Mouse (Mus musculus): Measurements from ENCODE around the gene Eif2b2. TPM values are rescaled to one million over a fixed set of nuclear protein-coding genes. Genes with fewer than 3 reads are reported as not detected.
A peak's percentile ranks its signal among the peaks of the same experiment; 100 is the strongest.

Eif2b2 gene
- polyA plus RNA-seq, 1 experiment from 2014 or later, result 36.4 TPM

GRCm38 (mm10) chr12:85257008-85257639 is 37.8 kb downstream of the Eif2b2 start:
- no peak overlapping the region for H3K4me2 ChIP-seq
- H3K9ac ChIP-seq, result no peak overlapping the region
- 16% methylated on average over 7 of the region's 7 CpGs for WGBS (ENCODE audit: insufficient replicate concordance)
- no peak overlapping the region for H3K4me3 ChIP-seq (replicated peaks)
- no peaks in the 10 kb centered on the region for H3K9me3 ChIP-seq (replicated peaks)
- H3K27me3 ChIP-seq, result no peaks in the 10 kb centered on the region
- H3K27ac ChIP-seq (replicated peaks), result peak overlapping the region; percentile 39; the same call in 1 of the 2 replicates
- no peaks in the 10 kb centered on the region for H3K36me3 ChIP-seq (replicated peaks)
- peak; percentile 18; the same call in 1 of the 2 replicates for ATAC-seq (ENCODE audit: insufficient read depth)
- peaks cover 7% of the 10 kb centered on the region; the same call in 1 of the 2 replicates for H3K4me1 ChIP-seq (replicated peaks)

- H3K27me3 ChIP-seq, result no peaks in the 10 kb centered on the region
- H3K9me3 ChIP-seq (replicated peaks), result no peaks in the 10 kb centered on the region
- no peak overlapping the region for H3K4me3 ChIP-seq (replicated peaks)
- no peaks in the 10 kb centered on the region for H3K4me1 ChIP-seq (replicated peaks)
- H3K27ac ChIP-seq (replicated peaks), result no peak overlapping the region
- no peak overlapping the region for H3K4me2 ChIP-seq
- 72% methylated on average over 10 of the region's 10 CpGs for WGBS (ENCODE audit: insufficient replicate concordance)
- no peaks in the 10 kb centered on the region for H3K36me3 ChIP-seq (replicated peaks)
- no peak overlapping the region for H3K9ac ChIP-seq
- no peak for ATAC-seq (ENCODE audit: insufficient read depth)
These were observed 43.2 kb downstream of the Eif2b2 start for GRCm38 (mm10) chr12:85262489-85262888.

GRCm38 (mm10) chr12:85263190-85263589 is 43.9 kb downstream of the Eif2b2 start:
- Histone ChIP-seq H3K9me3 (replicated peaks) (no peaks in the 10 kb centered on the region), H3K4me1 (replicated peaks) (no peaks in the 10 kb centered on the region), H3K4me2 (no peak overlapping the region), H3K36me3 (replicated peaks) (no peaks in the 10 kb centered on the region), H3K9ac (no peak overlapping the region), H3K27ac (replicated peaks) (no peak overlapping the region), H3K4me3 (replicated peaks) (no peak overlapping the region), H3K27me3 (no peaks in the 10 kb centered on the region)
- no peak for ATAC-seq (ENCODE audit: insufficient read depth)
- 52% methylated on average over 5 of the region's 5 CpGs for WGBS (ENCODE audit: insufficient replicate concordance)

GRCm38 (mm10) chr12:85264531-85264930 is 45.2 kb downstream of the Eif2b2 start:
- WGBS (ENCODE audit: insufficient replicate concordance), result 85% methylated on average over 8 of the region's 8 CpGs
- H3K4me2 ChIP-seq, result no peak overlapping the region
- no peak for ATAC-seq (ENCODE audit: insufficient read depth)
- H3K4me3 ChIP-seq (replicated peaks), result no peak overlapping the region
- H3K4me1 ChIP-seq (replicated peaks), result no peaks in the 10 kb centered on the region
- no peaks in the 10 kb centered on the region for H3K36me3 ChIP-seq (replicated peaks)
- H3K27ac ChIP-seq (replicated peaks), result no peak overlapping the region
- no peaks in the 10 kb centered on the region for H3K27me3 ChIP-seq
- no peak overlapping the region for H3K9ac ChIP-seq
- H3K9me3 ChIP-seq (replicated peaks), result no peaks in the 10 kb centered on the region

GRCm38 (mm10) chr12:85264940-85265339 is 45.7 kb downstream of the Eif2b2 start:
- H3K36me3 ChIP-seq (replicated peaks), result no peaks in the 10 kb centered on the region
- peaks cover 1% of the 10 kb centered on the region; the same call in 1 of the 2 replicates for H3K4me1 ChIP-seq (replicated peaks)
- H3K27ac ChIP-seq (replicated peaks), result no peak overlapping the region
- no peaks in the 10 kb centered on the region for H3K9me3 ChIP-seq (replicated peaks)
- no peak for ATAC-seq (ENCODE audit: insufficient read depth)
- no peaks in the 10 kb centered on the region for H3K27me3 ChIP-seq
- WGBS (ENCODE audit: insufficient replicate concordance), result 70% methylated on average over 7 of the region's 7 CpGs
- no peak overlapping the region for H3K9ac ChIP-seq
- no peak overlapping the region for H3K4me2 ChIP-seq
- H3K4me3 ChIP-seq (replicated peaks), result no peak overlapping the region

- no peaks in the 10 kb centered on the region for H3K9me3 ChIP-seq (replicated peaks)
- WGBS (ENCODE audit: insufficient replicate concordance), result 62% methylated on average over 3 of the region's 3 CpGs
- no peak overlapping the region for H3K27ac ChIP-seq (replicated peaks)
- H3K9ac ChIP-seq, result no peak overlapping the region
- no peaks in the 10 kb centered on the region for H3K36me3 ChIP-seq (replicated peaks)
- H3K4me3 ChIP-seq (replicated peaks), result no peak overlapping the region
- peaks cover 14% of the 10 kb centered on the region for H3K4me1 ChIP-seq (replicated peaks)
- no peak for ATAC-seq (ENCODE audit: insufficient read depth)
- H3K27me3 ChIP-seq, result no peaks in the 10 kb centered on the region
- no peak overlapping the region for H3K4me2 ChIP-seq
These were observed 47.0 kb downstream of the Eif2b2 start for GRCm38 (mm10) chr12:85266248-85266647.

- Histone ChIP-seq H3K27me3 (no peaks in the 10 kb centered on the region), H3K9ac (peak overlapping the region; percentile 63; the same call in 1 of the 2 replicates), H3K9me3 (replicated peaks) (no peaks in the 10 kb centered on the region), H3K4me1 (replicated peaks) (peaks cover 28% of the 10 kb centered on the region), H3K36me3 (replicated peaks) (peaks cover 4% of the 10 kb centered on the region), H3K27ac (replicated peaks) (peak overlapping the region; percentile 65; the same call in 1 of the 2 replicates), H3K4me2 (peak overlapping the region; percentile 78), H3K4me3 (replicated peaks) (peak overlapping the region; percentile 71)
- no peak for ATAC-seq (ENCODE audit: insufficient read depth)
- WGBS (ENCODE audit: insufficient replicate concordance), result 48% methylated on average over 3 of the region's 3 CpGs
These were observed 50.5 kb downstream of the Eif2b2 start for GRCm38 (mm10) chr12:85269821-85270220.

GRCm38 (mm10) chr12:85270319-85270718 is 51.0 kb downstream of the Eif2b2 start, which contains the start of gene Mlh3:
Gene Mlh3 (minus strand): TSS chr12:85270599.
- Histone ChIP-seq H3K4me3 (replicated peaks) (peak within 1 kb of the TSS; percentile 71), H3K9ac (peak within 1 kb of the TSS; percentile 63), H3K9me3 (replicated peaks) (no peaks in the 10 kb centered on the region), H3K27ac (replicated peaks) (peak within 1 kb of the TSS; percentile 65), H3K27me3 (no peaks in the 10 kb centered on the region), H3K36me3 (replicated peaks) (peaks cover 9% of the 10 kb centered on the region), H3K4me2 (peak within 1 kb of the TSS; percentile 78), H3K4me1 (replicated peaks) (peaks cover 28% of the 10 kb centered on the region)
- ATAC-seq (ENCODE audit: insufficient read depth), result peak; percentile 89
- under 1% methylated on average over 35 of the region's 35 CpGs for WGBS (ENCODE audit: insufficient replicate concordance)

GRCm38 (mm10) chr12:85271132-85271842 is 52.0 kb downstream of the Eif2b2 start:
- peaks cover 18% of the 10 kb centered on the region for H3K36me3 ChIP-seq (replicated peaks)
- no peak overlapping the region; the same call in 1 of the 2 replicates for H3K27ac ChIP-seq (replicated peaks)
- H3K27me3 ChIP-seq, result no peaks in the 10 kb centered on the region
- peak overlapping the region; percentile 78 for H3K4me2 ChIP-seq
- H3K9me3 ChIP-seq (replicated peaks), result no peaks in the 10 kb centered on the region
- H3K4me3 ChIP-seq (replicated peaks), result peak overlapping the region; percentile 71; the same call in 1 of the 2 replicates
- no peak for ATAC-seq (ENCODE audit: insufficient read depth)
- 58% methylated on average over 7 of the region's 7 CpGs for WGBS (ENCODE audit: insufficient replicate concordance)
- H3K4me1 ChIP-seq (replicated peaks), result peaks cover 28% of the 10 kb centered on the region
- H3K9ac ChIP-seq, result no peak overlapping the region

GRCm38 (mm10) chr12:85271843-85272206 is 52.5 kb downstream of the Eif2b2 start:
- Histone ChIP-seq H3K9ac (no peak overlapping the region), H3K4me2 (no peak overlapping the region), H3K4me3 (replicated peaks) (no peak overlapping the region), H3K27me3 (no peaks in the 10 kb centered on the region), H3K9me3 (replicated peaks) (no peaks in the 10 kb centered on the region), H3K4me1 (replicated peaks) (peaks cover 28% of the 10 kb centered on the region), H3K27ac (replicated peaks) (no peak overlapping the region; the same call in 1 of the 2 replicates), H3K36me3 (replicated peaks) (peaks cover 18% of the 10 kb centered on the region)
- 60% methylated on average over 4 of the region's 4 CpGs for WGBS (ENCODE audit: insufficient replicate concordance)
- ATAC-seq (ENCODE audit: insufficient read depth), result no peak; the same call in 1 of the 2 replicates

- Histone ChIP-seq H3K27ac (replicated peaks) (no peak overlapping the region), H3K27me3 (no peaks in the 10 kb centered on the region), H3K4me1 (replicated peaks) (peaks cover 40% of the 10 kb centered on the region), H3K9me3 (replicated peaks) (no peaks in the 10 kb centered on the region), H3K4me2 (no peak overlapping the region), H3K36me3 (replicated peaks) (peaks cover 31% of the 10 kb centered on the region), H3K4me3 (replicated peaks) (no peak overlapping the region), H3K9ac (no peak overlapping the region)
- 81% methylated on average over 10 of the region's 10 CpGs for WGBS (ENCODE audit: insufficient replicate concordance)
- ATAC-seq (ENCODE audit: insufficient read depth), result no peak
These were observed 54.2 kb downstream of the Eif2b2 start for GRCm38 (mm10) chr12:85273508-85273907.
